Mouse (Mus musculus): ENCODE results near the gene Pla2g4e.

Pla2g4e gene

GRCm38 (mm10) chr2:120154361-120154894, 90.7 kb downstream of the Pla2g4e start, which contains the start of gene Ehd4:
TSS of gene Ehd4 (minus strand) at chr2:120154606.
- DNase-seq (ENCODE audit: low read depth, low spot score) = peak; percentile 99

DNA sequence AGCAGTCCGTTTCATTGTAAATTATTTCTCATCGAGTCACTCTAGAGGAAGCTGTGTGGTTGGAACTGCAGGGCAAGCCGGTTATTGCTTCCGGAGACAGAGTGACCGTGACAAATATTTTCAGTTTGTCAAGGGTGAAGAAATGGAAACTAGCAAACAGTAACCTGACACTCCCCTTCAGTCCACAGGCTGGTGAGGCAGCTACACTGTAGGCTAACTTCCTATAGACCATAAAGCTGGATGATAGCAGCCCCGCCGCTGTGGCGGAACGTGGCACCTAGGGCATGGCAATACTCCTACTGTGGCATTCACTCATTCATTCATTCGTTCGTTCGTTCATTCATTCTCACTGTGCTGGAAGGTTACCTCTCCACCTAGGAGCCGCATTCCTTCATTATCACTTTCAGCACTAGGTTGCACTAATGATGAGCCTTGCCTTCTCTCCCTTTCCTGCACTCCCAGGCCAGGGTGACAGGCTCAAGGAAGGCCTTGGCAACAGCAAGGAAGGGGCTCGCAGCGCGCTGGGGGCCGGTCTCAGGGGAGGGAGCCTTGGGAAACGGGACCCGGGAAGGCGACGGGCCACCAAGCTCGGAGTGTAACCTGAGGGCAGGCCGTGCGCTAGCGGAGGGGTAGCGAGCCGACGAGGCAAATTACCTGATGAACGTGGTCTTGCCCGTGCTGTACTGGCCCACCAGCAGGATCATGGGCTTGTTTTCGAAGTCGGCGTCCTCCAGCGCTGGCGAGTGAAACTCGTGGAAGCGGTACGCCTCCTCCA, 91.4 kb downstream of the Pla2g4e start:
- DNase-seq (ENCODE audit: low read depth, low spot score) = no peak

- DNase-seq (ENCODE audit: low read depth, low spot score) = no peak
These were observed 94.6 kb downstream of the Pla2g4e start for GRCm38 (mm10) chr2:120150571-120150970.

DNA sequence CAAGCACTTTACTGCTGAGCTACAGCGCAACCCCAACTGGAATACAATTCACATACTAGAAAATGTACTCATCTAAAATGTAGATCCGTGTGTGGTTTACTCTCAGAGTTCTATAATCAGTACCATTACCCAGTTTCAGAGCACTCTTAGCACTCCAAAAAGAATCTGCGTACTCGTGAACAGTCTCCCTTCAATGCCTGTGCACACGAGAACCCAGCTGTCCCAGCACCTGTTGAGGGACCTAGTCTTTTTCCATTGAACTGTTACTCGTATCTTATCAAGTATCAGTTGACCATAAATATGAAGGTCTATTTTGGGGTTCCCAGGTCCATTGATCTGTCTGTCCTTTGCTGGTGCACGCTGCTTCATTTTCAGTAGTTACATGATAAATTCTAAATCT, 95.5 kb downstream of the Pla2g4e start:
- DNase-seq (ENCODE audit: low read depth, low spot score) = no peak

DNA sequence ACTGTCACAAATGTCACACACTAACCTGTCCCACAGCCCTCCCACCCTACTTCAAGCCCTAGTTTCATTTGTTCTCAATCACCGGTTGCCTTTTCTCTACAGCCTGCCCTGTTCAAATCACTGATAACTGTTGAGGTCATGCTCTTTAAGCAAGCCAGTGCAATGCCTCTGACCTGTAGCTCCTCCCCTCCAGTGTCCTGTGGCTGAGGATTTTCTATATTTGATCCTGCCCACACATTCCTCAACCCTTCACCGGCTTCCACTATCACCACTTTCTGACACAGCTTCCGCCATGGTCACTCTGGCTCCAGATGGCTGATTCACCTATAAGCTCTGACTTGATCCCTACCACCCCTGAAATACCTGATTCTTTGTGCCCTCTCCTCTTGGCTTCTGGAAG, 97.1 kb downstream of the Pla2g4e start:
- DNase-seq (ENCODE audit: low read depth, low spot score) = no peak

- DNase-seq (ENCODE audit: low read depth, low spot score) = no peak
These were observed 97.8 kb downstream of the Pla2g4e start for GRCm38 (mm10) chr2:120147364-120147763.

- no peak for DNase-seq (ENCODE audit: low read depth, low spot score)
These were observed 98.6 kb downstream of the Pla2g4e start for GRCm38 (mm10) chr2:120146543-120146942.

DNA sequence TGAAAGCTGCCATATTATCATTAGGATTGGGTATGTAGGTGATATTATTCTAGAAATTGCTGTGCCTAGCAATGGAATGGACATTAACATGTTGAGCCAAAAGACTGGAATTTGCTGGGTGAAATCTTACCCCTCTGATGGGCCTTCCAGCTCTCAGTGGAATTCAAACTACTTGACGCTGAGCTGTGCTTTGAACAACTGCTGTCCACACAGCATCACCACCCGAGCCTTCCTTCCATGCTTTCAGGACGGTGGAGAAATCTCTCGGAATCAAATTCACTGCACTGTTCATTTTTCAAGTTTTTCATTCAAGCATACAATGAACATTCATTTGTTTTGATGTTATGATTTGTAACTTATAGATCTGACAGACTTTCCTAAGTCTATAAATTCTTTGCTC, 100.7 kb downstream of the Pla2g4e start:
- DNase-seq (ENCODE audit: low read depth, low spot score) = no peak

DNA sequence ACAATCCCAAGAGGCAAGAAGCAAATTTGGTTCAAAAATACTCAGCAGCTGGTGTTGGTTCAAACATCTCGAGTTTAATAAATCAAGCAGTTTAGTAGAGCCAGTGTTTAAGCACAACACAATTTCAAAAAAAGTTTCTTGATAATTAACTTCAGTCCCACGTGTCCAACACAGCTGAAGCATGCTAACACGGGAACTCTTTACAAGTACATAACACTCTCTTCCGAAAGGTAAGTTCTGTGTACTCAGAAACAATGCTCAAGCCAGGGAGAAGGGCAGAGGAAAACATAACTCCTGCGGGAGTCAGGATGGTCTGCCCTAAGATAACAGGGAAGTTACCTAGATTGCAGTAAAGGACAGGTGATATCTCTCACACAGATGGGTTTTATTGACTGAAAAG, 102.8 kb downstream of the Pla2g4e start:
- DNase-seq (ENCODE audit: low read depth, low spot score) = no peak

DNA sequence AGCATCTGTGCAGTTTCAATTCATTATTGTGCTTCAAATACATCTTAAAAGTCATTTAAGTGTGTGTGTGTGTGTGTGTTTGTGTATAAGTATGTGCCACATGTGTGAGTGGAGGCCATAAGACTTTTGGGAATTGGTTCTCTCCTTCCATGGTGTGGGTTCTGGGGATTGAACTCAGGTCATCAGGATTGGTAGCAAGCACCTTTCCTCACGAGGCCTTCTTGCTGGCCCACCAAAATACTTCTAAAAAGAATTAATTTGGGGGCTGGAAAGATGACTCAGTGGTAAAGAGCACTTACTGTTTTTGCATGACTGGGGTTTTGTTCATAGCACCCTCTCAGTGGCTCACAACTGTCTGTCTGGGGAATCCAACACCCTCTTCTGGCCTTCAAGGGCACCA, 103.5 kb downstream of the Pla2g4e start:
- no peak for DNase-seq (ENCODE audit: low read depth, low spot score)

DNA sequence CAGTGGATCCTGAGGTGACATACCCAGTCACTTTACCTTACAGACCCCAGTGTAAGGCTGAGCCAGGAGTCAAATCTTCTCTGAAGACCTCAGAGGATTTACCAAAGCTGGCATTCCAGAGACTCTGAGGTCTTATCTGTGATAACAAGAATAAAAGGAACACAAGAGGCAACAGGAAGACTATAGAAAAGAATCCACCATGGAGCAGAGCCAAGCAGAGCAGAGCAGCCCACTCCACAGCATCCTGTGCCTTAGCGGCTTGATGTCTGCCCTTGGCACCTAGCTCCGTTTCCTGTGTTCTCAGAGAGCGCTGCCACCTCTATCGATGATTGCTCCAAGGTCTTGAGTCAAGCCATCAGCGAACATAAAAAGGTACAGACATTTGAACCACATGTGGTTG, 104.8 kb downstream of the Pla2g4e start:
- no peak for DNase-seq (ENCODE audit: low read depth, low spot score)

GRCm38 (mm10) chr2:120139091-120139490, 106.0 kb downstream of the Pla2g4e start:
- DNase-seq (ENCODE audit: low read depth, low spot score) = no peak

DNA sequence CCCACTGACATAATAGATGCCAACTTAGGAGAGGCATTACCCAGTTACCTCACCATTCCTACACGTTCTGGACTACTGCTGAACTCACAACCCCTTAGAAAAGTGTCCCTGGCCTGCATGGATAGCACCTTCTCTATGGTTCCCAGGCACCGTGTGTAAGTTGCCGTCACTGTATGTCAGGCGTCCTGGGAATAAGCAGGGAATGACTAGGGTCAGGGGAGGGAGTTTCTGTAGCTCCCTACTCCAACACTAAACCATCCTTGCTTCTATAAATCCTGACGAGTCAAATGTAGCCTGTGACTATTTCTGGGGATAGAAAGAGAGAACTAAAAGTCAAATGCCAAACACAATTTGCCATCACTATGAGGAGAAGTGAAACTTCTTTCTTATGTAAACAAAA, 107.9 kb downstream of the Pla2g4e start:
- DNase-seq (ENCODE audit: low read depth, low spot score) = no peak

DNA sequence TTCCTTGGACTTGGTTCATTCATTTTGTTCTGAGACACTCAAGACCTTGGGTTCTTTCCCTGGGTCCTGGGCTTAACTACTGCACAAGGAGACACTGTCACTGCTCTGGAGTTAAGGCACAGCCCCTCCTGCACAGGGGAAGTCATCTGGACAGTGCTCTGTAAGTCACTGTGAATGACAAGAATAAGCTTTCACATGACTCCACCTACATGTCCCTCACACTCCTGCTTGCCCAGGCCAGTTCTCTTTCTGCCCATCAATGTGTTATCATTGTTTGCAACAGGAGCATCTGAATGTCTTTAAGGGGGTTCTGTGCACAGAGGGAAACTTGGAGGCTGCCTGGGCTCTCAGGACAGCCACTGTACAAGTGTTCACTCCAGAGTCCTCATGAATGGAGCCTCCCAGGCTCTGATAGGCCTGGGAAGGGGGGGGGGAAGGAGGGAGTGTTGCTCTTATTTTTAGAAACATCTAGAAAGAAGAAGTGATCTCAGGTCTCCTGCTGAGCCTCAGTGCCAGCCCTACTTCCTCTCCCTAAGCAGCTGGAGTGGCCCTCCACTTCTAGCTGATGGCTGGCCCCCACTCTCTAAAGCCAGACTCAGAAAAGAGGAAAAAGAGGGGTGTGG, 110.6 kb downstream of the Pla2g4e start:
- DNase-seq (ENCODE audit: low read depth, low spot score) = no peak

- DNase-seq (ENCODE audit: low read depth, low spot score) = no peak
These were observed 113.3 kb downstream of the Pla2g4e start for GRCm38 (mm10) chr2:120131881-120132280.

DNA sequence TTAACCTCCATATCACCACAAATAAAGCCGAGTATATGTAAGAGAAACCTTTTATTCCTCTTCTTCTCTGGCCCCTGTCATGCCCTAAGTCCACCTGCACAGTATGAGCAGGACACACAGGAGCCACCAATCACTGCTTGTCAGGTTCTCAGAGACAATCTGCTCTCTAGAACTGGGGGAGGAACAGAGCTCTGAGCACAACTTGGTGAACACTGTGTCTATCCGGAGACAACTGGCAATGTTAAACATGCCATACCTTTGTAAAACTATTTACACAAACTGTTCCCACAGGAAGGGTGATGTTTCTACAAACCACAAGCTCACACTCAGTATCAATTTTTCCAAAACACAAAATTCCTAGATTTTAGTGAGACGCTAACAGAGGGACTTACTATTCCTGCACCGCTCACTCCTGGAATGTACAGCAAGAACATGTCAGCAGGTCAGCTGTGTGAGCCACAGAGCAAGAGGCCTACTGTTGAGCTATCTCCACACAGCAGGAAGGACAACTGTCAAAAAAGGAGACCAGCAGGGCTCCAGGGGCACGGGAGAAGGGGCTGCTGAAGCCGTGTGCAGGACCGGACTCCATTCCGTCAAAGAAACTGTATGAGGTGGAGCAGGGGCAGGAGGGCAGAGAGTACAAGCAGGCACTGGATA, 115.8 kb downstream of the Pla2g4e start:
- no peak for DNase-seq (ENCODE audit: low read depth, low spot score)

GRCm38 (mm10) chr2:120128611-120129051, 116.5 kb downstream of the Pla2g4e start:
- no peak for DNase-seq (ENCODE audit: low read depth, low spot score)

DNA sequence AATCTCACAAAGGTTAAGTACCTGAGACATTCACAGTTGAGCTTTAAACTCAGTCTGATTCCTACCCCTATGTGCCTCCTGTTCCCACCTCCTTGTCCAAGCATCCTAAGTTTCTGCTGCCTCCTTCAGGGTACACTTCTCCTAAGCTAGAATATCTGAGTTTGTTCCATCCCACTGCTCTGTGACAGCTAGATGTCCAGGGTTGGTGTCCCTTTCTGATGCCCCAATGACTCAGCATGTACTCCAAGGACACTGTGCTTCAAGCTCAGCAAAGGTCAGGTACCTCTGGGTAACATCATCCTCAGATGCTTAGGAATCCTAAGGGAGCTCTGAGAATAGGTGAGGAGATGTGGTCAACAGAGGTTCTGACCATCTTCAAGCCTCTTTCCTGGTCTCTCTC, 117.1 kb downstream of the Pla2g4e start:
- DNase-seq (ENCODE audit: low read depth, low spot score) = no peak

- DNase-seq (ENCODE audit: low read depth, low spot score) = no peak
These were observed 118.2 kb downstream of the Pla2g4e start for GRCm38 (mm10) chr2:120126901-120127300.

DNA sequence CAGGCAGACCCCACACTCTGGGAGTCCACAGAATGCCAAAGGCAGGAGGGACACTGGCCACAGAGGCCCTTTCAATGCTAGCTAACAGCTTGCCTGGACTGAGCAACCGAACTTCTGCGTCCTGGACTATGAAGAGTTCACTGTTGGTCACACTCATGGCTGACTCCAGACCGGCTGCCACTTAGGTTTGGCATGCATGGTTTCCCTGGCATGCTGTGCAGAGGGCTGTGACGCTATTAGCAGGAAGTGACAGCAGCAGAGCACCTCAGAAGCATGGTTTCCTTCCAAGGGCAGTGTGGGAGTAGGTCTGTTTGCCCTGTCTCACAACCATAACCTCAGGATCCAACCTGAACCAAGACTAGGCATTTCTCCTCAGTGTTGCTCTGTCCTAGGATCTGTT, 118.7 kb downstream of the Pla2g4e start:
- DNase-seq (ENCODE audit: low read depth, low spot score) = no peak

DNA sequence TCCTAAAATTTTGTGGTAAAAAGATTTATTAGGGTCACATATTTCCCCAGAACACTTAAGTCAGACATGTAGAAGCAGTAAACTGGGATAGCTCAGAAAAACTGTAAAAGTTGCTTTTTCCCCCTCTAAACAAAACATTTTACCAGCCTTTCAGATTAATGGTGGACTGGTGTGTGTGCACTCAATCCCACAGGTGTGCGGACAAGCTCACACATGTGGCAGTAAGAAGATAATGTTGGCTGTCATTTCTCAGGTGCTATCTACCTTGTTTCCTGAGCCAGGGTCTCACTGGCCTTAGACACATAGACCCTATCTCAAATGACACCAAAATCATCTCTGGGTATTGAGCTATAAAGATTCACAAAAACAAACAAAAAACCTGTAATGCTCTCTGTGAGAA, 119.7 kb downstream of the Pla2g4e start:
- no peak for DNase-seq (ENCODE audit: low read depth, low spot score)

- DNase-seq (ENCODE audit: low read depth, low spot score) = no peak
These were observed 120.2 kb downstream of the Pla2g4e start for GRCm38 (mm10) chr2:120124946-120125345.

All from retina, postnatal 7 days (tissue).